Mouse (Mus musculus) A20 (cell line): ENCODE data around the gene Pde8a.
"Not testable (repeated sequence)": the region's sequence is repeated elsewhere in the genome, so short reads cannot be mapped to it uniquely, and the experiment has no call there.

Source experiments
- DNase-seq: peaks from one replicate; pipeline ENCODE4 v3.0.0-alpha.2; 2011; ENCODE audit warnings: low read depth, low spot score

Gene Pde8a

GRCm38 (mm10) chr7:81213347-81214152, at the start of gene Pde8a:
Gene Pde8a (plus strand): TSS chr7:81213596.
- DNase-seq = no peak

- DNase-seq = no peak
These were observed 49.0 kb upstream of the Pde8a start for GRCm38 (mm10) chr7:81164411-81164810.

- peak; percentile 55 for DNase-seq
These were observed 46.3 kb upstream of the Pde8a start for GRCm38 (mm10) chr7:81167124-81167523.

- DNase-seq = no peak
These were observed 44.0 kb upstream of the Pde8a start for GRCm38 (mm10) chr7:81169351-81169750.

- DNase-seq = no peak
These were observed 39.5 kb upstream of the Pde8a start for GRCm38 (mm10) chr7:81173931-81174330.

- no peak for DNase-seq
These were observed 38.7 kb upstream of the Pde8a start for GRCm38 (mm10) chr7:81174654-81175053.

- no peak for DNase-seq
These were observed 37.1 kb upstream of the Pde8a start for GRCm38 (mm10) chr7:81176187-81176769.

- DNase-seq = no peak
These were observed 33.9 kb upstream of the Pde8a start for GRCm38 (mm10) chr7:81179494-81179893.

- no peak for DNase-seq
These were observed 30.8 kb upstream of the Pde8a start for GRCm38 (mm10) chr7:81182492-81183175.

GRCm38 (mm10) chr7:81183181-81183580, 30.2 kb upstream of the Pde8a start:
- no peak for DNase-seq

- no peak for DNase-seq
These were observed 29.3 kb upstream of the Pde8a start for GRCm38 (mm10) chr7:81184136-81184535.

- DNase-seq = no peak
These were observed 28.7 kb upstream of the Pde8a start for GRCm38 (mm10) chr7:81184651-81185050.

- DNase-seq = not testable (repeated sequence)
These were observed 27.4 kb upstream of the Pde8a start for GRCm38 (mm10) chr7:81186036-81186435.

- DNase-seq = no peak
These were observed 24.2 kb upstream of the Pde8a start for GRCm38 (mm10) chr7:81189180-81189579.

GRCm38 (mm10) chr7:81195509-81195908, 17.9 kb upstream of the Pde8a start:
- DNase-seq = no peak

GRCm38 (mm10) chr7:81196796-81197195, 16.6 kb upstream of the Pde8a start:
- DNase-seq = peak; percentile 21

- DNase-seq = no peak
These were observed 14.9 kb upstream of the Pde8a start for GRCm38 (mm10) chr7:81198538-81198937.

GRCm38 (mm10) chr7:81199109-81199508, 14.3 kb upstream of the Pde8a start:
- no peak for DNase-seq

- no peak for DNase-seq
These were observed 13.6 kb upstream of the Pde8a start for GRCm38 (mm10) chr7:81199757-81200156.

- DNase-seq = no peak
These were observed 11.0 kb upstream of the Pde8a start for GRCm38 (mm10) chr7:81202389-81202788.

- DNase-seq = not testable (repeated sequence)
These were observed 9.8 kb upstream of the Pde8a start for GRCm38 (mm10) chr7:81203576-81203975.

- peak; percentile 43 for DNase-seq
These were observed 4.5 kb upstream of the Pde8a start for GRCm38 (mm10) chr7:81208944-81209343.
